Mouse (Mus musculus): Measurements from ENCODE around the gene Slc4a4.

Gene Slc4a4

GRCm38 (mm10) chr5:89151076-89151475, 264.5 kb downstream of the Slc4a4 start:
- DNase-seq (ENCODE audit: low read depth, low spot score), result no peak

GRCm38 (mm10) chr5:89171025-89171718, 284.6 kb downstream of the Slc4a4 start:
- DNase-seq (ENCODE audit: low read depth, low spot score), result no peak

- no peak for DNase-seq (ENCODE audit: low read depth, low spot score)
These were observed 303.4 kb downstream of the Slc4a4 start for GRCm38 (mm10) chr5:89190063-89190462.

- DNase-seq (ENCODE audit: low read depth, low spot score), result no peak
These were observed 308.0 kb downstream of the Slc4a4 start for GRCm38 (mm10) chr5:89194654-89195053.

- DNase-seq (ENCODE audit: low read depth, low spot score), result no peak
These were observed 311.9 kb downstream of the Slc4a4 start for GRCm38 (mm10) chr5:89198501-89198900.

- DNase-seq (ENCODE audit: low read depth, low spot score), result no peak
These were observed 323.5 kb downstream of the Slc4a4 start for GRCm38 (mm10) chr5:89209973-89210703.

GRCm38 (mm10) chr5:89211057-89211456, 324.4 kb downstream of the Slc4a4 start:
- DNase-seq (ENCODE audit: low read depth, low spot score), result no peak

GRCm38 (mm10) chr5:89218222-89218621, 331.6 kb downstream of the Slc4a4 start:
- DNase-seq (ENCODE audit: low read depth, low spot score), result no peak

- no peak for DNase-seq (ENCODE audit: low read depth, low spot score)
These were observed 332.1 kb downstream of the Slc4a4 start for GRCm38 (mm10) chr5:89218709-89219108.

- DNase-seq (ENCODE audit: low read depth, low spot score), result peak; percentile 52
These were observed 335.0 kb downstream of the Slc4a4 start for GRCm38 (mm10) chr5:89221658-89222057.

GRCm38 (mm10) chr5:89223061-89223740, 336.6 kb downstream of the Slc4a4 start:
- no peak for DNase-seq (ENCODE audit: low read depth, low spot score)

- DNase-seq (ENCODE audit: low read depth, low spot score), result no peak
These were observed 337.2 kb downstream of the Slc4a4 start for GRCm38 (mm10) chr5:89223744-89224368.

GRCm38 (mm10) chr5:89227948-89228347, 341.3 kb downstream of the Slc4a4 start:
- no peak for DNase-seq (ENCODE audit: low read depth, low spot score)

- DNase-seq (ENCODE audit: low read depth, low spot score), result no peak
These were observed 343.0 kb downstream of the Slc4a4 start for GRCm38 (mm10) chr5:89229606-89230005.

GRCm38 (mm10) chr5:89232313-89232712, 345.7 kb downstream of the Slc4a4 start:
- DNase-seq (ENCODE audit: low read depth, low spot score), result no peak

- DNase-seq (ENCODE audit: low read depth, low spot score), result no peak
These were observed 365.2 kb downstream of the Slc4a4 start for GRCm38 (mm10) chr5:89251806-89252205.

- peak; percentile 66 for DNase-seq (ENCODE audit: low read depth, low spot score)
These were observed 373.3 kb downstream of the Slc4a4 start for GRCm38 (mm10) chr5:89259804-89260492.

GRCm38 (mm10) chr5:89277049-89277448, 390.4 kb downstream of the Slc4a4 start:
- peak; percentile 5 for DNase-seq (ENCODE audit: low read depth, low spot score)

- DNase-seq (ENCODE audit: low read depth, low spot score), result peak; percentile 68
These were observed 391.0 kb downstream of the Slc4a4 start for GRCm38 (mm10) chr5:89277616-89278015.

- DNase-seq (ENCODE audit: low read depth, low spot score), result peak; percentile 4
These were observed 391.7 kb downstream of the Slc4a4 start for GRCm38 (mm10) chr5:89278309-89278708.

- DNase-seq (ENCODE audit: low read depth, low spot score), result peak; percentile 9
These were observed 393.8 kb downstream of the Slc4a4 start for GRCm38 (mm10) chr5:89280312-89280863.

All from 3T3-L1 (cell line).